Comparison of ENCODE assay signal across 8 mouse cellular contexts in the genomic region with DNA sequence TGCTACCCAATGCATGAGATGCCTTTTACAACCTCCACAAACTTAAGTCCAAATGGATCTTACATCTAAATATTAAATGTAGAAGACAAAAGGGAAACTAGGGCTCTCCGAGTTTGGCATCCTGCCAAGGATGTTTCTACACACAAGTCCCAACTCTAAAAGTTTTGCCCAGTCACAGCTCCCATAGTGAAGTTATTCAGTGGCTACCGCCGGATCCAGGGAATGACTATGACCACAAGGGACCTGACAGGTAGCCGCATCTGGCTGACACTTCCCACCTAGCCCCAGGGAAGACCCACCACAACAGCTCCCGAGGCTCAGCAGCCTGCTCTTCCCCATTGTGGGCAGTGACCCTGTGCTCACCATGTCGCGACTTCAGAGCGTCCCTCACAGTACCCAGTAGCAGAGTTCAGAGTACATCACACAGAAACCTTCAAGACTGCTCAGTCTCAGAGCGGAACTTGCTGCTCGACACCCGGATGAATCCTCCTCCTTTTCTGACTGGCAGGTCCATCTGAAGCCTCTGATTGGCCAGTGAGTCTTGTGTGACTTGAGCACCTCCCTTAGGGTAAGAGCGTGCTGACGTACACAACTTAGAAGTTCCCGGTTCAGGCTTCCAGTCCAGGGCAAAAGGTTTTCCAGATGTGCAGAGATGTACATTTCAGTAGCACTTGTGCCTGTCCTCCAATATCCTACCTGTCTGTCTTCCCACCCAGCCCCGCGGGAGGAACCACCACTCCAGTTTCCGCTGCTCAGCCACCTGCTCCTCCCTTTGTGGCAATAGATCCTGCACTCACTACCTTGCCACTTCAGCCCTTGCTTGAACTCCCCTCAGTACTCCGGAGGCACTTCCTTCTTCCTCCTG. TPM values are rescaled to one million over a fixed set of nuclear protein-coding genes. Genes with fewer than 3 reads are reported as not detected.
A peak's percentile ranks its signal among the peaks of the same experiment; 100 is the strongest.
DNase-seq lines count a peak whose midpoint lies in the region; ATAC-seq and TF ChIP-seq lines count a peak whose summit lies in the region.

Gene Zfp950 (minus strand): TSS at position 499 of the 865 bp plus-strand sequence.

- no peak for TF ChIP-seq POLR2A in ES-Bruce4 (IDR thresholded peaks at IDR 0.05; ENCODE audit: insufficient read depth, low read length)

- no peaks in the 10 kb centered on the region for H3K36me3 ChIP-seq in ES-Bruce4 (ENCODE audit: control insufficient read depth, insufficient read depth, low read length, poor library complexity, severe bottlenecking)
- H3K36me3 ChIP-seq in forebrain, embryonic 13.5 days (ENCODE audit: poor library complexity, severe bottlenecking): no peaks in the 10 kb centered on the region
- no peaks in the 10 kb centered on the region for H3K36me3 ChIP-seq in liver, postnatal 0 days (replicated peaks; ENCODE audit: insufficient read depth, low read length)
- no peaks in the 10 kb centered on the region for H3K36me3 ChIP-seq in neural tube, embryonic 14.5 days (ENCODE audit: control insufficient read depth, insufficient read depth, low read length)

- no peak for TF ChIP-seq EP300 in ES-Bruce4 (IDR thresholded peaks at IDR 0.05; ENCODE audit: insufficient read depth, low read depth, low read length)
- no peak for TF ChIP-seq EP300 in liver, postnatal 0 days (IDR thresholded peaks at IDR 0.05; ENCODE audit: low read depth)

- peak; percentile 92 for DNase-seq in heart, postnatal 10 days
- peak; percentile 95 for DNase-seq in large intestine, adult 2 months (ENCODE audit: low read depth, low spot score)
- DNase-seq in liver, postnatal 0 days: peak; percentile 82
- DNase-seq in testis, postnatal 10 days (ENCODE audit: low spot score): peak; percentile 72

- no peaks in the 10 kb centered on the region for H3K4me1 ChIP-seq in ES-Bruce4 (ENCODE audit: control insufficient read depth, insufficient read depth, low read length)
- peaks cover 10% of the 10 kb centered on the region for H3K4me1 ChIP-seq in forebrain, embryonic 13.5 days
- peaks cover 16% of the 10 kb centered on the region for H3K4me1 ChIP-seq in liver, postnatal 0 days (ENCODE audit: insufficient read depth)
- peaks cover 5% of the 10 kb centered on the region; the same call in 1 of the 2 replicates for H3K4me1 ChIP-seq in neural tube, embryonic 14.5 days (ENCODE audit: control insufficient read depth, insufficient read depth, low read length)

- H3K9me3 ChIP-seq in ES-Bruce4 (replicated peaks; ENCODE audit: control insufficient read depth, insufficient read depth, low read length, poor library complexity, severe bottlenecking): no peaks in the 10 kb centered on the region
- no peaks in the 10 kb centered on the region for H3K9me3 ChIP-seq in forebrain, embryonic 13.5 days (replicated peaks)
- no peaks in the 10 kb centered on the region for H3K9me3 ChIP-seq in liver, postnatal 0 days (ENCODE audit: low read length)
- H3K9me3 ChIP-seq in neural tube, embryonic 14.5 days (ENCODE audit: control insufficient read depth, low read length): no peaks in the 10 kb centered on the region

- H3K27ac ChIP-seq in ES-Bruce4 (ENCODE audit: insufficient read depth, low read length): peak within 1 kb of the TSS; percentile 49
- no peak within 1 kb of the TSS for H3K27ac ChIP-seq in forebrain, embryonic 13.5 days
- peak within 1 kb of the TSS; percentile 95 for H3K27ac ChIP-seq in liver, postnatal 0 days (ENCODE audit: low read depth)
- no peak within 1 kb of the TSS for H3K27ac ChIP-seq in neural tube, embryonic 14.5 days (ENCODE audit: low read depth, low read length)

- no peaks in the 10 kb centered on the region for H3K27me3 ChIP-seq in ES-Bruce4 (ENCODE audit: control insufficient read depth, insufficient read depth, low read length, poor library complexity, severe bottlenecking)
- H3K27me3 ChIP-seq in forebrain, embryonic 13.5 days: no peaks in the 10 kb centered on the region
- H3K27me3 ChIP-seq in liver, postnatal 0 days (ENCODE audit: insufficient read depth, low read length): no peaks in the 10 kb centered on the region
- H3K27me3 ChIP-seq in neural tube, embryonic 14.5 days (ENCODE audit: control insufficient read depth, insufficient read depth, low read length): no peaks in the 10 kb centered on the region

- intact Hi-C loops in heart, postnatal 10 days (cut with DNase I): no loop called here

- WGBS in forebrain, embryonic 13.5 days: under 1% methylated on average over 18 of the region's 18 CpGs
- WGBS in large intestine, adult 2 months: 2% methylated on average over 18 of the region's 18 CpGs
- 1% methylated on average over 18 of the region's 18 CpGs for WGBS in liver, postnatal 0 days (ENCODE audit: insufficient replicate concordance)
- WGBS in neural tube, embryonic 14.5 days: under 1% methylated on average over 18 of the region's 18 CpGs

- TF ChIP-seq CTCF in ES-Bruce4 (IDR thresholded peaks at IDR 0.05; ENCODE audit: low read depth, low read length): no peak
- TF ChIP-seq CTCF in liver, postnatal 0 days (IDR thresholded peaks at IDR 0.05; ENCODE audit: low read depth): no peak

- peak within 1 kb of the TSS; percentile 76 for H3K4me2 ChIP-seq in forebrain, embryonic 13.5 days
- peak within 1 kb of the TSS; percentile 78 for H3K4me2 ChIP-seq in liver, postnatal 0 days (ENCODE audit: low read depth, low read length)
- H3K4me2 ChIP-seq in neural tube, embryonic 14.5 days (ENCODE audit: low read depth, low read length): peak within 1 kb of the TSS; percentile 64

- ATAC-seq in cerebellum, adult (ENCODE audit: insufficient number of reproducible peaks, low FRiP score, low TSS enrichment): peak; percentile 100
- peak; percentile 100 for ATAC-seq in forebrain, embryonic 13.5 days
- ATAC-seq in liver, postnatal 0 days: peak; percentile 100
- ATAC-seq in neural tube, embryonic 14.5 days (ENCODE audit: low read depth): peak; percentile 100

- H3K4me3 ChIP-seq in ES-Bruce4 (ENCODE audit: low read depth, low read length): peak within 1 kb of the TSS; percentile 87
- H3K4me3 ChIP-seq in forebrain, embryonic 13.5 days: peak within 1 kb of the TSS; percentile 65
- H3K4me3 ChIP-seq in liver, postnatal 0 days (ENCODE audit: low read depth, low read length): peak within 1 kb of the TSS; percentile 93
- H3K4me3 ChIP-seq in neural tube, embryonic 14.5 days (ENCODE audit: low read depth, low read length): peak within 1 kb of the TSS; percentile 74

- H3K9ac ChIP-seq in ES-Bruce4 (ENCODE audit: low read depth, poor library complexity, severe bottlenecking): peak within 1 kb of the TSS; percentile 27
- H3K9ac ChIP-seq in forebrain, embryonic 13.5 days: peak within 1 kb of the TSS; percentile 85
- peak within 1 kb of the TSS; percentile 88 for H3K9ac ChIP-seq in liver, postnatal 0 days (replicated peaks)
- H3K9ac ChIP-seq in neural tube, embryonic 14.5 days (replicated peaks; ENCODE audit: low read depth, low read length): peak within 1 kb of the TSS; percentile 65

RNA-seq across cellular contexts. Expression of gene Zfp950, which starts in this region (rescaled TPM):
- polyA plus RNA-seq in ES-Bruce4 (2011; ENCODE audit: insufficient read depth, insufficient read length, low read depth, missing spikeins): 13.1 and 18.5 TPM in 2 replicates
- polyA plus RNA-seq in forebrain, embryonic 13.5 days (2015; fragmentation: Nextera tagmentation; extraction: Ambion mirVana): 50.9 and 51.2 TPM in 2 replicates
- total RNA-seq in heart, postnatal 10 days (2021): 10 to 100 TPM in 1 of 2 experiments, 1 to 10 TPM in 1; 8.5 to 19.5 TPM
- polyA plus RNA-seq in large intestine, adult 2 months (2012; rRNA removed): 4.4 and 7.4 TPM in 2 replicates
- polyA plus RNA-seq in liver, postnatal 0 days (2015; fragmentation: Nextera tagmentation; extraction: Ambion mirVana): 10.8 and 13.7 TPM in 2 replicates
- polyA plus RNA-seq in neural tube, embryonic 14.5 days (2014; fragmentation: Nextera tagmentation; extraction: Ambion mirVana): 47.6 and 63.2 TPM in 2 replicates

Comparison
In these comparisons a context has a peak if more than half of its experiments do, and no peak if none do; other contexts are left out.
1. H3K27ac ChIP-seq: peak in ES-Bruce4 (single experiment) and liver, postnatal 0 days (single experiment); none in forebrain, embryonic 13.5 days (single experiment) and neural tube, embryonic 14.5 days (single experiment).
2. H3K9ac ChIP-seq: peak in every context shown above with its lines; median percentile 88 in liver, postnatal 0 days; 85 in forebrain, embryonic 13.5 days; 65 in neural tube, embryonic 14.5 days; 27 in ES-Bruce4.
3. Peak in every context shown above with its lines, with median percentiles within 50 percentile points of each other: H3K4me3 ChIP-seq, ATAC-seq, H3K4me2 ChIP-seq and DNase-seq.